Mouse (Mus musculus) Muller cell, postnatal 12 days (primary cell): Measurements from ENCODE around the gene Ssxb2.
"Not testable (repeated sequence)": the region's sequence is repeated elsewhere in the genome, so short reads cannot be mapped to it uniquely, and the experiment has no call there.

Experiments used
- DNase-seq: peaks from one replicate; pipeline ENCODE4 v3.0.0-alpha.2; 2015; ENCODE audit errors: inconsistent ontology term

Gene Ssxb2

GRCm38 (mm10) chrX:8461626-8462025 is at the start of gene Ssxb2:
Gene Ssxb2, minus strand, starts transcription at chrX:8461726.
- not testable (repeated sequence) for DNase-seq

- not testable (repeated sequence) for DNase-seq
Observed at GRCm38 (mm10) chrX:8413005-8413404, 48.5 kb downstream of the Ssxb2 start, which contains the start of gene Ssxb1. Gene Ssxb1, plus strand, starts transcription at chrX:8413305.
